Mouse (Mus musculus): ENCODE measurements at regions not wholly inside any gene's neighbourhood (a gene's known extent, or its start where the extent isn't known, plus 50 kb on each side); places are given as distances from the start of the nearest gene placed in this dataset.

- DNase-seq: peak; percentile 13
Observed at GRCm38 (mm10) chr15:45453797-45454196, 5319.6 kb downstream of the 9330182O14Rik start.

GRCm38 (mm10) chr15:45470425-45470824 lies 5336.3 kb downstream of the 9330182O14Rik start:
- DNase-seq: no peak

- no peak for DNase-seq
Observed at GRCm38 (mm10) chr15:45473191-45473590, 5339.0 kb downstream of the 9330182O14Rik start.

- no peak for DNase-seq
Observed at GRCm38 (mm10) chr15:45510271-45510670, 5376.1 kb downstream of the 9330182O14Rik start.

Measured in gastrocnemius, postnatal 25 days (tissue).